ENCODE assay signal across 16 mouse cellular contexts in the genomic region with DNA sequence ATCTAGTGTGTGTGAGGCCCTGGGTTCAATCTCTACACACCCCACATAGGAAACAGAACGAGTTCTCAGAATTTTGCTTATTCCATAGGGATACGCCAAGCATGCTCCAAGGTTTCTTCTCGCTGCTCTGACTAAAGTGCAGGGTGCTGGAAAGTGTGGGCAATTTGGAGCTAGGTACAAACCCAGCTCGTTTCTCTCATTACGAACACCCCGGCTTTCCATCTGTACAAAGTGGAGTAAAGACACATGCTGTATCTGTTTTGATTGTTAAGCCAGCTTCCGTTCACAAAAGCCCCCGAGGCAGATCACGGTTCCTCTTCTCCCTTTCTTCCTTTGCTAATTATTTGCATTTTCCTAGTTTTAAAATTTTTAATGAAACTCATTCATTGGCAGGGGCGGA.
"Had no signal": no experiment of that assay in that cellular context is flagged by ENCODE, and none has a peak within 500 bp of the region (broad histone marks: within the 10 kb centered on the region; RNA-seq: fewer than 3 reads in every experiment).

No protein-coding gene starts in this region.

- DNase-seq: retina, postnatal 1 day; right cerebral cortex, adult 18-20 months; right cerebral cortex, postnatal 14 days; right cerebral cortex, postnatal 25 days; right cerebral cortex, postnatal 4 days; spleen, adult 18-20 months; thymus, adult 18-20 months; thymus, adult 2 months; thymus, postnatal 14 days; thymus, postnatal 25 days; thymus, postnatal 36 days; thymus, postnatal 4 days had no signal

- H3K4me3 ChIP-seq: neural tube, embryonic 13.5 days; neural tube, embryonic 15.5 days; stomach, embryonic 15.5 days had no signal

- H3K27ac ChIP-seq: neural tube, embryonic 13.5 days; neural tube, embryonic 15.5 days; stomach, embryonic 15.5 days; stomach, postnatal 0 days had no signal
